Mouse (Mus musculus) cortical plate, adult 2 months (tissue): ENCODE data around the gene Gfpt2.

Experiments used
- CTCF ChIP-seq: fragments of 200-500 bp; IDR thresholded peaks from 2 replicates; pipeline ENCODE4 v1.5.1; 2011; ENCODE audit warnings: mild to moderate bottlenecking, control low read depth, low read length; ENCODE audit not compliant: insufficient read depth; ENCODE audit errors: extremely low read depth
- POLR2A ChIP-seq: fragments of 200-500 bp; IDR thresholded peaks from 2 replicates; pipeline ENCODE4 v1.6.1; 2011; ENCODE audit warnings: mild to moderate bottlenecking, low read length, control low read depth; ENCODE audit not compliant: insufficient read depth; ENCODE audit errors: extremely low read depth

DNA sequence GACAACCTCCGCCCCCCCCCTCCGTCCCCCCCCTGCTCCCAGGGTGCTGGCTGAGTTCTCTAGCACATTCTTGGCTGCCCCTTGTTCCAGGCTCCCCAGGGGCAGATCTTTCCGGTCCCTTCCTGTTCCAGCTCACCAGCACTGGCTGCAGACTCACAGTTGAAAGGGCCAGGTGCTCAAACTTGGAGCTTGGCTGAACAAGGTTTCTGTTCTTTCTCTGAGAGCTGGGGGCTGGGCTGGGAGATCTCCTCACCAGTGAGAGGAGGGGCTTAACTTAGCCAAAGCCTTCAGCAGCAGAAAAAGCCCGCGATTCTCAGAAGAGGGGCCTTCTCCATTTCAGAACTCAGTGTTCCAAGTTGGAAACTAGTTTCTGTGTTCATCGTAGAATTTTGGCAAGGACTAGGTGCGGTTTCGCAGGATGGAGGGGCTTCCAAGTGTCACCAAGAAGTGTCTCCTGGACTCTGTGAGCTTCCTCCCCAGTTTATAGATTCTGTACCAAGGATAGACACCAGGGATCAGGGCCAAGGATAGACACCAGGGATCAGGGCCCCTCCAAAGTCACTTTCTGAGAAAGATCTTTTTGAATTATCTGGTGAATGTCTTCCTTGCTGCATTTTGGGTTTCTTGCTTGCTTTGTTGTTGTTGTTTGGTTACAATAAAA, 29.2 kb upstream of the Gfpt2 start:
- TF ChIP-seq POLR2A (no peak), CTCF (no peak)
